Mouse (Mus musculus) midbrain, embryonic 14.5 days (tissue): ENCODE measurements around the gene Gm14190. TPM values are rescaled to one million over a fixed set of nuclear protein-coding genes. Genes with fewer than 3 reads are reported as not detected.
"Not testable (repeated sequence)": the region's sequence is repeated elsewhere in the genome, so short reads cannot be mapped to it uniquely, and the experiment has no call there.

ENCODE experiments used
- ATAC-seq: fragments of 200-750 bp; cut with Nextera tagmentation; 2 replicates; pipeline ENCODE4 v1.8.0; 2017; ENCODE audit warnings: moderate number of reproducible peaks, moderate library complexity; ENCODE audit not compliant: low FRiP score, low TSS enrichment
- DNase-seq: peaks from one replicate; pipeline ENCODE4 v3.0.0-alpha.2; 2015
- H3K27ac ChIP-seq: fragments of 300-500 bp; sonication (generic); replicated peaks from 2 replicates; pipeline ENCODE4 v1.5.1; 2014; ENCODE audit warnings: mild to moderate bottlenecking, low read depth, low read length, moderate library complexity
- H3K27me3 ChIP-seq: fragments of 300-500 bp; sonication (generic); 2 replicates; pipeline ENCODE4 v1.6.1; 2014; ENCODE audit warnings: low read length, control low read depth, mixed read lengths; ENCODE audit not compliant: control insufficient read depth, insufficient read depth
- H3K36me3 ChIP-seq: fragments of 300-500 bp; sonication (generic); 2 replicates; pipeline ENCODE4 v1.6.1; 2014; ENCODE audit warnings: low read length, control low read depth; ENCODE audit not compliant: control insufficient read depth, insufficient read depth
- H3K4me1 ChIP-seq: fragments of 300-500 bp; sonication (generic); 2 replicates; pipeline ENCODE4 v1.6.1; 2014; ENCODE audit warnings: mild to moderate bottlenecking, antibody characterized with exemption, low read length, control low read depth; ENCODE audit not compliant: control insufficient read depth, insufficient read depth
- H3K4me2 ChIP-seq: fragments of 300-500 bp; sonication (generic); 2 replicates; pipeline ENCODE4 v1.6.1; 2014; ENCODE audit warnings: mild to moderate bottlenecking, low read length, moderate library complexity
- H3K4me3 ChIP-seq: fragments of 300-500 bp; sonication (generic); replicated peaks from 2 replicates; pipeline ENCODE4 v1.5.1; 2014; ENCODE audit warnings: low read depth, low read length
- H3K9ac ChIP-seq: fragments of 300-500 bp; sonication (generic); replicated peaks from 2 replicates; pipeline ENCODE4 v1.6.1; 2014; ENCODE audit warnings: mild to moderate bottlenecking, low read length, moderate library complexity
- H3K9me3 ChIP-seq: fragments of 300-500 bp; sonication (generic); 2 replicates; pipeline ENCODE4 v1.6.1; 2016; ENCODE audit warnings: low read length, control low read depth, mixed read lengths; ENCODE audit not compliant: control insufficient read depth
- WGBS: fragments of 180-500 bp; shearing (Covaris S2); extraction: QIAGEN DNeasy Blood & Tissue Kit; methylation state at CpG from one replicate; pipeline ENCODE4 v1.1.7; 2014; 5-methylcytosine and 5-hydroxymethylcytosine counted together
- polyA plus RNA-seq: library from polyadenylated mRNA; unstranded; fragments of >200 nt; fragmentation: Nextera tagmentation; extraction: Ambion mirVana; gene quantifications from 2 replicates; pipeline ENCODE4 v1.2.1, GENCODE M21; 2014

The Gm14190 gene
- not detected in 2 replicates for polyA plus RNA-seq

GRCm38 (mm10) chr11:99690463-99690862 is at the start of gene Gm14190:
TSS of gene Gm14190 (minus strand) at chr11:99690740.
- no peak for ATAC-seq
- H3K36me3 ChIP-seq = no peaks in the 10 kb centered on the region

GRCm38 (mm10) chr11:99734190-99734589 is 43.6 kb upstream of the Gm14190 start, which contains the start of gene Gm14180:
TSS of gene Gm14180 (minus strand) at chr11:99734290.
- no peaks in the 10 kb centered on the region for H3K9me3 ChIP-seq
- H3K4me3 ChIP-seq = no peak within 1 kb of the TSS
- H3K36me3 ChIP-seq = no peaks in the 10 kb centered on the region
- WGBS = 68% methylated on average over 2 of the region's 2 CpGs
- ATAC-seq = no peak
- no peak within 1 kb of the TSS for H3K4me2 ChIP-seq
- no peak within 1 kb of the TSS for H3K27ac ChIP-seq
- no peaks in the 10 kb centered on the region for H3K27me3 ChIP-seq
- no peaks in the 10 kb centered on the region for H3K4me1 ChIP-seq
- no peak for DNase-seq
- H3K9ac ChIP-seq = no peak within 1 kb of the TSS

More at GRCm38 (mm10) chr11:99690463-99690862, at the start of gene Gm14190:
- H3K27ac ChIP-seq = no peak within 1 kb of the TSS
- WGBS = 93% methylated on average over 1 of the region's 1 CpGs
- H3K4me2 ChIP-seq = no peak within 1 kb of the TSS
- DNase-seq = no peak
- H3K27me3 ChIP-seq = no peaks in the 10 kb centered on the region
- H3K4me3 ChIP-seq = no peak within 1 kb of the TSS
- H3K9me3 ChIP-seq = no peaks in the 10 kb centered on the region
- no peak within 1 kb of the TSS for H3K9ac ChIP-seq
- no peaks in the 10 kb centered on the region for H3K4me1 ChIP-seq

GRCm38 (mm10) chr11:99724061-99724460 is 33.5 kb upstream of the Gm14190 start:
- no peaks in the 10 kb centered on the region for H3K27me3 ChIP-seq
- H3K4me1 ChIP-seq = no peaks in the 10 kb centered on the region
- no peak overlapping the region for H3K9ac ChIP-seq
- H3K9me3 ChIP-seq = no peaks in the 10 kb centered on the region
- no peak overlapping the region for H3K27ac ChIP-seq
- H3K4me2 ChIP-seq = no peak overlapping the region
- no peaks in the 10 kb centered on the region for H3K36me3 ChIP-seq
- no peak for DNase-seq
- 72% methylated on average over 2 of the region's 2 CpGs for WGBS
- no peak overlapping the region for H3K4me3 ChIP-seq
- no peak for ATAC-seq

GRCm38 (mm10) chr11:99718759-99719158 is 28.2 kb upstream of the Gm14190 start:
- Histone ChIP-seq H3K27me3 (no peaks in the 10 kb centered on the region), H3K9ac (no peak overlapping the region), H3K4me1 (no peaks in the 10 kb centered on the region), H3K36me3 (no peaks in the 10 kb centered on the region), H3K4me3 (no peak overlapping the region), H3K9me3 (no peaks in the 10 kb centered on the region), H3K4me2 (no peak overlapping the region), H3K27ac (no peak overlapping the region)
- DNase-seq (no peak), ATAC-seq (no peak)
- WGBS = 83% methylated on average over 1 of the region's 1 CpGs

GRCm38 (mm10) chr11:99685235-99685634 is 5.3 kb downstream of the Gm14190 start:
- not testable (repeated sequence) for ATAC-seq, H3K9me3 ChIP-seq, DNase-seq, H3K36me3 ChIP-seq, H3K4me3 ChIP-seq, H3K4me1 ChIP-seq, H3K27ac ChIP-seq, H3K9ac ChIP-seq, H3K27me3 ChIP-seq, H3K4me2 ChIP-seq
- WGBS = 86% methylated on average over 1 of the region's 1 CpGs

- no peak for DNase-seq
- no peak overlapping the region for H3K4me3 ChIP-seq
- ATAC-seq = no peak
- no peaks in the 10 kb centered on the region for H3K27me3 ChIP-seq
- H3K9me3 ChIP-seq = no peaks in the 10 kb centered on the region
- H3K4me2 ChIP-seq = no peak overlapping the region
- no peaks in the 10 kb centered on the region for H3K4me1 ChIP-seq
- H3K9ac ChIP-seq = no peak overlapping the region
- no peaks in the 10 kb centered on the region for H3K36me3 ChIP-seq
- no peak overlapping the region for H3K27ac ChIP-seq
- 91% methylated on average over 2 of the region's 2 CpGs for WGBS
Observed at GRCm38 (mm10) chr11:99683481-99683880, 7.1 kb downstream of the Gm14190 start.

- no peak within 1 kb of the TSS for H3K4me2 ChIP-seq
- no peak for ATAC-seq
- no peak within 1 kb of the TSS for H3K4me3 ChIP-seq
Observed at GRCm38 (mm10) chr11:99665860-99666259, 24.7 kb downstream of the Gm14190 start, which contains the start of gene Krtap4-6. TSS of gene Krtap4-6 (minus strand) at chr11:99665960.

GRCm38 (mm10) chr11:99662802-99663201 is 27.7 kb downstream of the Gm14190 start:
- Histone ChIP-seq H3K27ac (no peak overlapping the region), H3K9me3 (no peaks in the 10 kb centered on the region), H3K4me3 (no peak overlapping the region), H3K4me2 (no peak overlapping the region), H3K9ac (no peak overlapping the region), H3K4me1 (no peaks in the 10 kb centered on the region), H3K27me3 (no peaks in the 10 kb centered on the region), H3K36me3 (no peaks in the 10 kb centered on the region)
- ATAC-seq (no peak), DNase-seq (no peak)
- 90% methylated on average over 10 of the region's 10 CpGs for WGBS

More at GRCm38 (mm10) chr11:99665860-99666259, 24.7 kb downstream of the Gm14190 start, which contains the start of gene Krtap4-6:
- H3K9me3 ChIP-seq = no peaks in the 10 kb centered on the region
- H3K27me3 ChIP-seq = no peaks in the 10 kb centered on the region
- H3K27ac ChIP-seq = no peak within 1 kb of the TSS
- H3K9ac ChIP-seq = no peak within 1 kb of the TSS
- no peaks in the 10 kb centered on the region for H3K36me3 ChIP-seq
- no peak for DNase-seq
- no peaks in the 10 kb centered on the region for H3K4me1 ChIP-seq

- no peaks in the 10 kb centered on the region for H3K9me3 ChIP-seq
- ATAC-seq (no peak), DNase-seq (no peak)
- H3K4me3 ChIP-seq = no peak overlapping the region
- H3K4me2 ChIP-seq = no peak overlapping the region
- H3K27ac ChIP-seq = no peak overlapping the region
- H3K4me1 ChIP-seq = no peaks in the 10 kb centered on the region
- H3K9ac ChIP-seq = no peak overlapping the region
- 89% methylated on average over 4 of the region's 4 CpGs for WGBS
- no peaks in the 10 kb centered on the region for H3K27me3 ChIP-seq
- H3K36me3 ChIP-seq = no peaks in the 10 kb centered on the region
Observed at GRCm38 (mm10) chr11:99659256-99659655, 31.3 kb downstream of the Gm14190 start.
